Mouse (Mus musculus) brown adipose tissue, adult 24 weeks (tissue): ENCODE measurements around the gene Tmem151a. TPM values are rescaled to one million over a fixed set of nuclear protein-coding genes. Genes with fewer than 3 reads are reported as not detected.

ENCODE experiments used
- H3K27ac ChIP-seq: fragments of 200-500 bp; replicated peaks from 2 replicates; pipeline ENCODE4 v1.5.1; 2012; ENCODE audit warnings: low read depth, mild to moderate bottlenecking, low read length
- H3K4me1 ChIP-seq: fragments of 200-500 bp; 2 replicates; pipeline ENCODE4 v1.6.1; 2012; ENCODE audit warnings: low read length, mixed read lengths; ENCODE audit not compliant: control insufficient read depth, insufficient read depth, insufficient read length
- H3K4me3 ChIP-seq: fragments of 200-500 bp; 2 replicates; pipeline ENCODE4 v1.5.1; 2012; ENCODE audit warnings: low read depth, mild to moderate bottlenecking, low read length, moderate library complexity; ENCODE audit not compliant: insufficient read depth
- polyA plus RNA-seq: library from polyadenylated mRNA; stranded (reverse); fragments of >200 nt; gene quantifications from 2 replicates; pipeline ENCODE4 v1.2.4, GENCODE M21; 2012; ENCODE audit not compliant: missing spikeins, insufficient read depth, insufficient read length

The Tmem151a gene
- polyA plus RNA-seq, 1 experiment: not detected

GRCm38 (mm10) chr19:5023621-5024479, 61.5 kb downstream of the Tmem151a start, which contains the start of gene Slc29a2:
TSS of gene Slc29a2 (plus strand) at chr19:5023860.
- Histone ChIP-seq H3K27ac (peak within 1 kb of the TSS; percentile 71), H3K4me1 (peaks cover 4% of the 10 kb centered on the region; the same call in 1 of the 2 replicates), H3K4me3 (peak within 1 kb of the TSS; percentile 83)

DNA sequence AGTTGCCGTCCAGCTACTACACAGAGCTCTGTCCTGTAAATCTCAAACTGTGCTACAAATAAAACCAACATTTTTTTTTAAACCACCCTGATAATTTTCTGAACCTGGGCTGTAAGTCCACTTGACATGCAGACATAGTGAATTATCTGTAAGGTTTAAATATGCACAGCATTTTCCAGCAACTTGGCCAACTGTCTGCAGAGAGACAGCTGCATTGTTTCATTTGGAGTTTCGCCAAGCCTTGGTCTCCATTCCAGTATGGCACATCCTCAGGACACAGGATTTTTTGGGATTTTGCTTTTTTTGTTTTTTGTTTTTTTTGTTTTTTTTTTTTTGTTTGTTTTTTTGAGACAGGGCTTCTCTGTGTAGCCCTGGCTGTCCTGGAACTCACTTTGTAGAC, 63.9 kb downstream of the Tmem151a start:
- no peak overlapping the region for H3K27ac ChIP-seq
- peaks cover 4% of the 10 kb centered on the region; the same call in 1 of the 2 replicates for H3K4me1 ChIP-seq
- H3K4me3 ChIP-seq: no peak overlapping the region

Other genes starting within 250 kb of the Tmem151a start
- gene Ccs, start 246.2 kb downstream of the Tmem151a start, polyA plus RNA-seq: 64.9 and 78.0 TPM in 2 replicates
- not detected in 2 replicates for gene Ccdc87, start 246.2 kb downstream of the Tmem151a start, polyA plus RNA-seq
- gene Ctsf, start 230.4 kb downstream of the Tmem151a start, polyA plus RNA-seq: 27.9 and 36.5 TPM in 2 replicates
- gene Actn3, start 207.6 kb downstream of the Tmem151a start, polyA plus RNA-seq: 27.2 and 56.0 TPM in 2 replicates
- 5.0 and 7.2 TPM in 2 replicates for gene Zdhhc24, start 206.9 kb downstream of the Tmem151a start, polyA plus RNA-seq
- 1.7 and 2.6 TPM in 2 replicates for gene Bbs1, start 178.9 kb downstream of the Tmem151a start, polyA plus RNA-seq
- 12.9 and 16.9 TPM in 2 replicates for gene Dpp3, start 157.2 kb downstream of the Tmem151a start, polyA plus RNA-seq
- 1.4 and 3.8 TPM in 2 replicates for gene Peli3, start 142.4 kb downstream of the Tmem151a start, polyA plus RNA-seq
- 167 and 174 TPM in 2 replicates for gene Mrpl11, start 123.4 kb downstream of the Tmem151a start, polyA plus RNA-seq
- not detected in 2 replicates for gene Npas4, start 95.2 kb downstream of the Tmem151a start, polyA plus RNA-seq
- gene Slc29a2, start 61.7 kb downstream of the Tmem151a start, polyA plus RNA-seq: 0.71 and 1.9 TPM in 2 replicates
- 9.3 and 10.3 TPM in 2 replicates for gene B4gat1, start 46.7 kb downstream of the Tmem151a start, polyA plus RNA-seq
- 2.0 and 3.8 TPM in 2 replicates for gene AC124502.3, start 46.6 kb downstream of the Tmem151a start, polyA plus RNA-seq
- 9.8 and 15.1 TPM in 2 replicates for gene Brms1, start 44.2 kb downstream of the Tmem151a start, polyA plus RNA-seq
- gene Rin1, start 35.0 kb downstream of the Tmem151a start, polyA plus RNA-seq: not detected in 2 replicates
- 10.7 and 24.4 TPM in 2 replicates for gene Cd248, start 17.5 kb downstream of the Tmem151a start, polyA plus RNA-seq
- gene Yif1a, start 3.0 kb upstream of the Tmem151a start, polyA plus RNA-seq: 82.3 and 91.5 TPM in 2 replicates
- gene Cnih2, start 13.0 kb upstream of the Tmem151a start, polyA plus RNA-seq: not detected in 2 replicates
- 144 and 184 TPM in 2 replicates for gene Rab1b, start 21.5 kb upstream of the Tmem151a start, polyA plus RNA-seq
- 17.3 and 20.3 TPM in 2 replicates for gene Klc2, start 33.0 kb upstream of the Tmem151a start, polyA plus RNA-seq
- 4.4 and 6.8 TPM in 2 replicates for gene Pacs1, start 187.6 kb upstream of the Tmem151a start, polyA plus RNA-seq
- gene Sf3b2, start 209.9 kb upstream of the Tmem151a start, polyA plus RNA-seq: 58.7 and 72.0 TPM in 2 replicates
- not detected in 2 replicates for gene Gal3st3, start 212.8 kb upstream of the Tmem151a start, polyA plus RNA-seq